Mouse (Mus musculus) kidney, adult 2 months (tissue): ENCODE measurements around the gene Cfap54. TPM values are rescaled to one million over a fixed set of nuclear protein-coding genes. Genes with fewer than 3 reads are reported as not detected.

Source experiments
- DNase-seq: peaks from one replicate; pipeline ENCODE4 v3.0.0; 2021
- H3K27ac ChIP-seq: fragments of 200-500 bp; 2 replicates; pipeline ENCODE4 v1.5.1; 2012; ENCODE audit warnings: low read depth, low read length, control low read depth, inconsistent platforms; ENCODE audit not compliant: insufficient read depth
- H3K27me3 ChIP-seq: fragments of 200-500 bp; replicated peaks from 2 replicates; pipeline ENCODE4 v1.6.1; 2012; ENCODE audit warnings: mild to moderate bottlenecking, moderate library complexity, low read length, inconsistent platforms; ENCODE audit not compliant: control insufficient read depth, insufficient read depth
- H3K36me3 ChIP-seq: fragments of 200-500 bp; 2 replicates; pipeline ENCODE4 v1.6.1; 2012; ENCODE audit warnings: mild to moderate bottlenecking, moderate library complexity, low read length, inconsistent platforms; ENCODE audit not compliant: control insufficient read depth, insufficient read depth
- H3K4me1 ChIP-seq: fragments of 200-500 bp; 2 replicates; pipeline ENCODE4 v1.6.1; 2011; ENCODE audit warnings: low read length; ENCODE audit not compliant: control insufficient read depth, insufficient read depth
- H3K4me3 ChIP-seq: fragments of 200-500 bp; 2 replicates; pipeline ENCODE4 v1.5.1; 2011; ENCODE audit warnings: mild to moderate bottlenecking, low read depth, low read length, control low read depth; ENCODE audit not compliant: insufficient read depth
- CTCF ChIP-seq: fragments of 200-500 bp; conservative IDR thresholded peaks from 2 replicates; pipeline ENCODE4 v1.5.1; 2011; ENCODE audit warnings: low read depth, mild to moderate bottlenecking, control low read depth, low read length, moderate library complexity, mixed read lengths; ENCODE audit not compliant: insufficient read depth, insufficient read length
- POLR2A ChIP-seq: fragments of 200-500 bp; IDR thresholded peaks from one replicate; pipeline ENCODE4 v1.6.1; 2011; ENCODE audit warnings: low read depth, low read length, control low read depth
- WGBS: fragments of 180-500 bp; shearing (Covaris S2); methylation state at CpG from one replicate; pipeline ENCODE4 v1.1.7; 2018; 5-methylcytosine and 5-hydroxymethylcytosine counted together
- polyA plus RNA-seq: library from polyadenylated mRNA; depleted of rRNA; stranded (reverse); fragments of >200 nt; gene quantifications from 2 replicates; pipeline ENCODE4 v1.2.3, GENCODE M21; 2012

The Cfap54 gene
- polyA plus RNA-seq, 1 experiment, result 0.48 TPM

DNA sequence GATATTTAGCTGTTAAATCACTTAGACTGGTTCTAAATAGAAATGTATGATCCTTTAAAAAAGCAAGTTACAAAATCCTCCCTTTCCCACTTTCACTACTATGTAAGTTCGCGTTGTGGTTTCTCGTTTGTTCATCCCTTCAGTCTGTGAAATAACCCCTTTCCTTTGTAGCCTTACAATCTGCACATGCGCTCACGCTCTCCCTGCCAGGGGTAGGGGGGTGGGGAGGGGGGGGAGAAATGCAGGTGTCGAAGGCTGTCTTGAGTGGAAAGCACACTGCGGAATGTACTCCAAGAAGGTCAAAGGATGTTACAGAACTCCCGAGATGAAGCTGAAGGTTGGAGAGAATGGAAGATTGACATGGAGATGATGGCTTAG, 2.5 kb upstream of the Cfap54 start:
- TF ChIP-seq CTCF (no peak), POLR2A (no peak)
- no peak for DNase-seq
- 65% methylated on average over 8 of the region's 8 CpGs for WGBS
- Histone ChIP-seq H3K4me1 (no peaks in the 10 kb centered on the region), H3K27me3 (no peaks in the 10 kb centered on the region), H3K36me3 (no peaks in the 10 kb centered on the region), H3K27ac (no peak overlapping the region), H3K4me3 (no peak overlapping the region)

DNA sequence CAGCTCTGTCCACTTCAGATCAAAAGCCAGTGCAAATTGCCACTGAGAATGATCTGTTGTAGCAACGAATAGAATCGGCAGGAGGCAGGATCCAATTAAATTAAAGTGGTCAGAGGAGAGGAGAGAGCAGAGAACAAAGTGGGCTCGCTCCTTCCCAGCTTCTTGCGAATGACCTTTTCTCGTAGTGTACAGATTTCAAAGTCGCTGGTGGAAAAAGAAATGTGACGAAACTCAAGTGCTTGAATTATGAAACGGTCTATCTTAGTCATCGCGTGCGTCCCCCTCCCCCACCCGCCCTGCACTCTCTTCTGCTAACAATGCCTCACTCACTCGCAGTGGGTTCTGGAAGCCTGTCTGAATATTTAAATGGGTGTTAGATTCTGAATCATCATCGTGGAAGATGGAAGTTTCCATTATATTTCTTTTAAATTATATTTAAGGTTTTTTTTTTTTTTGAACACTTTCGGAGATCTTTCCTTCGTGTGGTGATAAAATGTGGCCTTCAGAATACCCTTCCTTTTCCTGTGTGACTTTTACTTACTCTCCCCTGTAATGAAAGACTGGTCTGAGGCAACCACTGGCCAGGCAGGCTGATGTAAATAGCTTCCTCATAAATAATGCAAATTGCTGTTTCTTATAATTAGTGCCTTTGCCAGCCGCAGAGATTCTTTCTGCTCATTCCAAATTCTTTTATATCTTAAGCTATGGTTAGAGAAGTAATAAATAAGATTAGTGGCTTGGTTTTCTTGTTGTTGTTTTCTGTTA, 2.0 kb upstream of the Cfap54 start:
- H3K36me3 ChIP-seq, result no peaks in the 10 kb centered on the region
- no peak overlapping the region for H3K4me3 ChIP-seq
- 19% methylated on average over 17 of the region's 17 CpGs for WGBS
- no peak overlapping the region for H3K27ac ChIP-seq
- TF ChIP-seq POLR2A (no peak), CTCF (no peak)
- H3K4me1 ChIP-seq, result no peaks in the 10 kb centered on the region
- no peaks in the 10 kb centered on the region for H3K27me3 ChIP-seq
- no peak for DNase-seq

DNA sequence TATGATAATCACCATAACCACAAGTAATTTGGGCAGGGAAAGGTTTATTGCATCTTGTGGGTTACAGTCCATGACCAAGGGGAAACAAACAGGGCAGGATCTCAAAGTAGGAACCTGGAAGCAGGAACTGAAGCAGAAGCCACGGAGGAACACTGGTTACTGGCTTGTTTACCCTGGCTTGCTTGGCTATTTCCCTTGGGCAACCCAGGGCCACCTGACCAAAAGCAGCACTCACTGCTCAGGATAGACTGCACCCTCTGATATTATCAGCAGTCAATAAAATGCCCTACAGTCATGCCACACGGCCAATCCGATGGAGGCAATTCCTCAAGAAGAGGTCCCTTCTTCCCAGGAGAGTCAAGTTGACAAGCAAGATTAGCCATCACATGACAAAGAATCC, 1.9 kb downstream of the Cfap54 start:
- DNase-seq, result no peak
- Histone ChIP-seq H3K27me3 (no peaks in the 10 kb centered on the region), H3K36me3 (no peaks in the 10 kb centered on the region), H3K4me1 (no peaks in the 10 kb centered on the region), H3K4me3 (no peak overlapping the region), H3K27ac (no peak overlapping the region)
- WGBS, result 74% methylated on average over 3 of the region's 3 CpGs
- TF ChIP-seq CTCF (no peak), POLR2A (no peak)

DNA sequence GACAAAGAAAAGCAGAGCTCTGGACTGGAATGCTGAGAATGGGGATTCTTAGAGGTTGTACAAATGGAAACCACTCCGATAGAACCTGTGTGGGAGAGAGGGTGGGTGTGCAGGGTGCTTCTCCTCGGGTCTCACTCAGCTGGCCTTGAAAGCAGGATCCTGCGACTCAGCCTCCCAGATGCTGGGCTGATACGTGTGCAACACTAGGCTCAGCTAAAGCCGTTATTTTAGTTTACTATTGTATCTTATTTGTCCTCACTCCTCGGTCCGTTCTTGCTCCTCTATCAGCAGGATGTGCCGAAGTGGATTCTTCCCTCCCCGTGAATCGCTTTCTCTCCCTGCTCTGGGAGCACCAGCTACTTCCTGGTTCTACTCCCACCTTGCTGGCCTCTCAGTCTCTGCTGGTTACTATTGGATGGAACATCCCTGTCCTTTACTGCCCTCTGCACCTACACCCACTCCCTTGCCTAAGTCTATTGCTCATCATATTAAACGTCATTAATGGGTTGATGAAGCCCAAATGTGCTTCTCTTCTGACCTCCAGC, 3.4 kb downstream of the Cfap54 start:
- no peak for DNase-seq
- no peak for TF ChIP-seq CTCF
- TF ChIP-seq POLR2A, result no peak
- WGBS, result 83% methylated on average over 11 of the region's 11 CpGs
- Histone ChIP-seq H3K27me3 (no peaks in the 10 kb centered on the region), H3K4me1 (no peaks in the 10 kb centered on the region), H3K4me3 (no peak overlapping the region), H3K27ac (no peak overlapping the region), H3K36me3 (no peaks in the 10 kb centered on the region)

DNA sequence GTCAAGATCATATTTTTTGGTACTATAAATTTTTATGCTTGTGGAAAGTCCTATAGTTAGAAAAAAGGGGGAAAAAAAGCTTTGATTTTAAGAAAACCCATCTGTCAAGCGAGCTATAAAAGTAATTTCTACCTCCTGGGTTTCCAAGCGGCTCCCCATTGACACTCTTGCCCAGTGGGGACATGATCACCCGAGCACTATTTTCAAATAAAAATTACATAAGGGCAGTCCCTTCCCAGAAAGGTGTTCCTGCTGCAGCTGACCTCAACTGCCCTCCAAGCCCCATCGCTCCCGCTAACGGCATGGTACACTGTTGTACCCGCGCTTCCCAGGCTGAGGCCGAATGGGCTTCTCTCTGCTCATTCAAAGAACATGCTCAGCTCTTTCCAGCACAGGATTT, 5.0 kb downstream of the Cfap54 start:
- no peak overlapping the region for H3K4me3 ChIP-seq
- TF ChIP-seq POLR2A (no peak), CTCF (no peak)
- H3K27ac ChIP-seq, result no peak overlapping the region
- WGBS, result 83% methylated on average over 9 of the region's 9 CpGs
- DNase-seq, result no peak
- no peaks in the 10 kb centered on the region for H3K27me3 ChIP-seq
- H3K4me1 ChIP-seq, result no peaks in the 10 kb centered on the region
- H3K36me3 ChIP-seq, result no peaks in the 10 kb centered on the region

DNA sequence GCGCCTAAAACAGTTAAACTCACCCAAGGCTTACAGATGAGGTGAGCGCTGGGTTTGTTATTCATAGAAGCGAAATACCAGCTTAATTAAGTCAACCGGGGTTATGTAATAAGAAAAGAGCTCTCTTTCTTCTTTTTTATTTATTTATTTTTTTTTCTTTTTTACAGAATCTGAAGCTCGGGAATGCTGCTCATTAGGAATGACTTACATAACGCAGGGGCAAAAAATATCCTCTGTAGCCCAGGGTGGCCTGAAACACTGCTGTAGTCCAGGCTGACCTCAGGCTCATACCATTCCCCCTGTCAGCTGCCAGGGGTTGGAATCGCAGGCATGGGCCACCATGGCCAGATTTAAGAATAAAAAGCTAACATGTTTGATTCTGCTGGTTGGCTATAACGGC, 5.6 kb downstream of the Cfap54 start:
- Histone ChIP-seq H3K27me3 (no peaks in the 10 kb centered on the region), H3K27ac (no peak overlapping the region), H3K36me3 (no peaks in the 10 kb centered on the region), H3K4me3 (no peak overlapping the region), H3K4me1 (no peaks in the 10 kb centered on the region)
- WGBS, result 67% methylated on average over 8 of the region's 8 CpGs
- no peak for TF ChIP-seq CTCF
- TF ChIP-seq POLR2A, result no peak
- no peak for DNase-seq

- H3K4me1 ChIP-seq, result no peaks in the 10 kb centered on the region
- H3K27ac ChIP-seq, result no peak overlapping the region
- TF ChIP-seq CTCF (no peak), POLR2A (no peak)
- no peaks in the 10 kb centered on the region for H3K27me3 ChIP-seq
- WGBS, result 73% methylated on average over 2 of the region's 2 CpGs
- no peak overlapping the region for H3K4me3 ChIP-seq
- H3K36me3 ChIP-seq, result no peaks in the 10 kb centered on the region
- DNase-seq, result no peak
Observed at GRCm38 (mm10) chr10:93072769-93073168, 8.6 kb downstream of the Cfap54 start.

DNA sequence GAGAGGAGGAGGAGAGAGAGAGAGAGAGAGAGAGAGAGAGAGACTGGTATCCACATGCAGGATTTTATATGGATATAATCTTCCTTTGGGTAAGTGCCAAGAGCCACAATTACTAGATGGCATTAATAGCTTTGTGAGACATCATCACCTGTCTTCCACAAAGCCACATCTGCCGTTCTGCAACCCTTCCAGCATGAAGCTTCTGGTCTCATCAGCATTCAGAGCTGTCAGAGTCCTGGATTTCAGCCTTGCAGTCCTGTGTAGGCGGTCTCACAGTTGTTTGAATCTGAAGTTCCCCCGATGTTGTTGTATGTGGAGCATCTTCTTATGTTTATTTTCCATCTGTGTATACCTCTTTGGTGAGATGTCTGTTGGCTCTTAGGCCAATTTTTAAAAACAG, 9.7 kb downstream of the Cfap54 start:
- DNase-seq, result no peak
- WGBS, result 85% methylated on average over 3 of the region's 3 CpGs
- Histone ChIP-seq H3K4me3 (no peak overlapping the region), H3K4me1 (no peaks in the 10 kb centered on the region), H3K27me3 (no peaks in the 10 kb centered on the region), H3K27ac (no peak overlapping the region), H3K36me3 (no peaks in the 10 kb centered on the region)
- no peak for TF ChIP-seq POLR2A
- TF ChIP-seq CTCF, result no peak
